28 mouse cellular contexts compared by ENCODE assay signal in the genomic region with DNA sequence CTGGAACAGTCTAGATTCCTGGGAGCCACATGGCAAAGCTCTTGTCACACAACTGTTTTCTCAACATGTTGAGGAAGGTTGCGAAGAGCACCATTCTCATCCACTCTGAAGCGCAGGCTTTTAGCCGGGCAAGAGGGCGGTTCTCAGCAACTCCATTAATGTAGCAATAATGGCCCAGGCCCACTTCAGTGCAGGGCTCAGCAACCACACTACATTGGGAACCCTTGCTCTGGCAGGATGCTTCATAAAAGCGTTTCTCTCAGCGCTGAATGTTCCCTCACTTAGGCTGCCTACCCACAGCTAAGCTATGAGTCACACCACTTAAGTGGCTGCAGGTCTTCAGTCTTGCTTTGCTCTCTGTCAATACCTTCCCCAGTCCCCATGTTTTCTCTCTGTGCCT.
DNase-seq lines count a peak whose midpoint lies in the region; ATAC-seq and TF ChIP-seq lines count a peak whose summit lies in the region.
"Had no signal": no experiment of that assay in that cellular context is flagged by ENCODE, and none has a peak within 500 bp of the region (broad histone marks: within the 10 kb centered on the region; RNA-seq: fewer than 3 reads in every experiment).

No protein-coding gene starts in this region.

- TF ChIP-seq POLR2A in lung, adult 2 months (IDR thresholded peaks at IDR 0.05; ENCODE audit: borderline replicate concordance, extremely low read depth, low read depth, low read length): no peak

- WGBS in heart, embryonic 10.5 days: 80% methylated on average over 6 of the region's 6 CpGs
- WGBS in lung, postnatal 0 days: 75% methylated on average over 6 of the region's 6 CpGs
- 84% methylated on average over 6 of the region's 6 CpGs for WGBS in lung, adult 2 months

- H3K4me1 ChIP-seq in heart, embryonic 10.5 days: peaks cover 42% of the 10 kb centered on the region
- peaks cover 3% of the 10 kb centered on the region; the same call in 1 of the 2 replicates for H3K4me1 ChIP-seq in lung, postnatal 0 days (ENCODE audit: insufficient read depth, low read depth, low read length)
- H3K4me1 ChIP-seq in lung, adult 2 months (ENCODE audit: control insufficient read depth, insufficient read depth, low read length): no peaks in the 10 kb centered on the region
- H3K4me1 ChIP-seq: intestine, embryonic 15.5 days; liver, embryonic 12.5 days had no signal

- TF ChIP-seq EP300 in lung, postnatal 0 days (IDR thresholded peaks at IDR 0.05): no peak

- no peaks in the 10 kb centered on the region for H3K9me3 ChIP-seq in heart, embryonic 10.5 days
- no peaks in the 10 kb centered on the region for H3K9me3 ChIP-seq in lung, postnatal 0 days (ENCODE audit: low read length)
- H3K9me3 ChIP-seq: embryonic facial prominence, embryonic 10.5 days; embryonic facial prominence, embryonic 15.5 days; forebrain, embryonic 13.5 days; heart, embryonic 15.5 days; hindbrain, embryonic 12.5 days; intestine, embryonic 15.5 days; liver, embryonic 12.5 days; midbrain, embryonic 10.5 days; neural tube, embryonic 12.5 days had no signal

- H3K27ac ChIP-seq in heart, embryonic 10.5 days: peak overlapping the region; percentile 42; the same call in 1 of the 2 replicates
- H3K27ac ChIP-seq in lung, postnatal 0 days (ENCODE audit: low read length): no peak overlapping the region
- H3K27ac ChIP-seq: embryonic facial prominence, embryonic 10.5 days; embryonic facial prominence, embryonic 15.5 days; forebrain, embryonic 13.5 days; heart, embryonic 15.5 days; hindbrain, embryonic 12.5 days; hindbrain, postnatal 0 days; intestine, embryonic 15.5 days; kidney, postnatal 0 days; liver, embryonic 12.5 days; midbrain, embryonic 10.5 days; neural tube, embryonic 12.5 days had no signal

- H3K36me3 ChIP-seq in heart, embryonic 10.5 days: no peaks in the 10 kb centered on the region
- no peaks in the 10 kb centered on the region for H3K36me3 ChIP-seq in lung, postnatal 0 days (ENCODE audit: insufficient read depth, low read length)
- H3K36me3 ChIP-seq: embryonic facial prominence, embryonic 10.5 days; embryonic facial prominence, embryonic 15.5 days; G1E; heart, embryonic 15.5 days; hindbrain, embryonic 12.5 days; intestine, embryonic 15.5 days; liver, embryonic 12.5 days; midbrain, embryonic 10.5 days; neural tube, embryonic 12.5 days had no signal

- intact Hi-C loops in heart, postnatal 36 days (cut with DNase I): no loop called here

- no peaks in the 10 kb centered on the region for H3K27me3 ChIP-seq in heart, embryonic 10.5 days (ENCODE audit: insufficient read depth, poor library complexity, severe bottlenecking)
- no peaks in the 10 kb centered on the region for H3K27me3 ChIP-seq in lung, postnatal 0 days (replicated peaks; ENCODE audit: insufficient read depth, low read length)
- H3K27me3 ChIP-seq: embryonic facial prominence, embryonic 15.5 days; forebrain, embryonic 13.5 days; heart, embryonic 15.5 days; intestine, embryonic 15.5 days; liver, embryonic 12.5 days; neural tube, embryonic 12.5 days had no signal

- no peak overlapping the region for H3K4me2 ChIP-seq in lung, postnatal 0 days (replicated peaks; ENCODE audit: low read depth, low read length)
- H3K4me2 ChIP-seq: embryonic facial prominence, embryonic 15.5 days; forebrain, embryonic 13.5 days; heart, embryonic 15.5 days; hindbrain, embryonic 12.5 days; intestine, embryonic 15.5 days; liver, embryonic 12.5 days; neural tube, embryonic 12.5 days had no signal

- no peak for TF ChIP-seq CTCF in lung, postnatal 0 days (IDR thresholded peaks at IDR 0.05)
- no peak for TF ChIP-seq CTCF in lung, adult 2 months (IDR thresholded peaks at IDR 0.05; ENCODE audit: insufficient read depth, low read length)

- ATAC-seq in lung, postnatal 0 days: peak; percentile 67
- ATAC-seq: forebrain, embryonic 13.5 days; hindbrain, postnatal 0 days; intestine, embryonic 15.5 days; liver, embryonic 12.5 days; liver, postnatal 0 days had no signal

- H3K4me3 ChIP-seq in heart, embryonic 10.5 days: no peak overlapping the region
- H3K4me3 ChIP-seq in lung, postnatal 0 days (ENCODE audit: low read depth, low read length): no peak overlapping the region
- H3K4me3 ChIP-seq in lung, adult 2 months (replicated peaks; ENCODE audit: extremely low read depth, low read depth, low read length): no peak overlapping the region
- H3K4me3 ChIP-seq: embryonic facial prominence, embryonic 10.5 days; embryonic facial prominence, embryonic 15.5 days; forebrain, embryonic 13.5 days; heart, embryonic 15.5 days; hindbrain, embryonic 12.5 days; intestine, embryonic 15.5 days; liver, embryonic 12.5 days; midbrain, embryonic 10.5 days; myocyte; neural tube, embryonic 12.5 days had no signal

- peak; percentile 60 for DNase-seq in heart, embryonic 10.5 days (ENCODE audit: low spot score)
- no peak for DNase-seq in heart, postnatal 36 days
- peak; percentile 46 for DNase-seq in lung, postnatal 0 days (ENCODE audit: low spot score)
- DNase-seq in lung, adult 2 months: no peak
- peak; percentile 41 for DNase-seq in MN1 (ENCODE audit: low spot score)
- DNase-seq in adrenal gland, adult 2 months: no peak
- no peak for DNase-seq in c-Kit-positive CD71-positive TER-119-positive erythroid progenitor cells, embryonic 14.5 days (ENCODE audit: low spot score)
- DNase-seq: adrenal gland, postnatal 36 days; cerebellum, adult 8-10 months; cerebellum, postnatal 25 days; kidney, adult 2 months; kidney, postnatal 4 days; liver, postnatal 0 days; lung, postnatal 14 days; thymus, postnatal 4 days had no signal

- H3K9ac ChIP-seq in lung, postnatal 0 days (replicated peaks; ENCODE audit: low read depth): no peak overlapping the region
- H3K9ac ChIP-seq: embryonic facial prominence, embryonic 15.5 days; forebrain, embryonic 13.5 days; heart, embryonic 15.5 days; hindbrain, embryonic 12.5 days; intestine, embryonic 15.5 days; liver, embryonic 12.5 days; liver, postnatal 0 days; neural tube, embryonic 12.5 days had no signal

Comparison
In these comparisons a context has a peak if more than half of its experiments do, and no peak if none do; other contexts are left out.
1. DNase-seq: peak in heart, embryonic 10.5 days (single experiment), lung, postnatal 0 days (single experiment) and MN1 (single experiment); none in heart, postnatal 36 days (0 of 2), lung, adult 2 months (single experiment), adrenal gland, adult 2 months (single experiment) and c-Kit-positive CD71-positive TER-119-positive erythroid progenitor cells, embryonic 14.5 days (single experiment).